Mouse (Mus musculus): ENCODE data around the gene Lcp1. TPM values are rescaled to one million over a fixed set of nuclear protein-coding genes. Genes with fewer than 3 reads are reported as not detected.
A peak's percentile ranks its signal among the peaks of the same experiment; 100 is the strongest.
"Not testable (repeated sequence)": the region's sequence is repeated elsewhere in the genome, so short reads cannot be mapped to it uniquely, and the experiment has no call there.

The Lcp1 gene
- 1,031 and 1,064 TPM in 2 replicates for total RNA-seq (2015)
- 669 and 719 TPM in 2 replicates for total RNA-seq (2017)

GRCm38 (mm10) chr14:75130501-75131318 lies at the start of gene Lcp1, which contains the start of gene Lrrc63:
TSS of gene Lcp1 (plus strand) at chr14:75131101.
TSS of gene Lrrc63 (minus strand) at chr14:75130881.
- peak; percentile 98 for ATAC-seq (ENCODE audit: poor library complexity, severe bottlenecking)

- ATAC-seq (ENCODE audit: poor library complexity, severe bottlenecking), result no peak
Measured at GRCm38 (mm10) chr14:75102956-75103355, 27.9 kb upstream of the Lcp1 start.

- ATAC-seq (ENCODE audit: poor library complexity, severe bottlenecking), result peak; percentile 96
Measured at GRCm38 (mm10) chr14:75121658-75122057, 9.2 kb upstream of the Lcp1 start.

GRCm38 (mm10) chr14:75131324-75131935 lies 529 bp downstream of the Lcp1 start:
- ATAC-seq (ENCODE audit: poor library complexity, severe bottlenecking), result peak; percentile 35

- peak; percentile 86 for ATAC-seq (ENCODE audit: poor library complexity, severe bottlenecking)
Measured at GRCm38 (mm10) chr14:75136119-75136966, 5.4 kb downstream of the Lcp1 start.

GRCm38 (mm10) chr14:75138503-75138902 lies 7.6 kb downstream of the Lcp1 start:
- ATAC-seq (ENCODE audit: poor library complexity, severe bottlenecking), result peak; percentile 34

GRCm38 (mm10) chr14:75139225-75139624 lies 8.3 kb downstream of the Lcp1 start:
- ATAC-seq (ENCODE audit: poor library complexity, severe bottlenecking), result no peak

GRCm38 (mm10) chr14:75147706-75148105 lies 16.8 kb downstream of the Lcp1 start:
- ATAC-seq (ENCODE audit: poor library complexity, severe bottlenecking), result not testable (repeated sequence)

GRCm38 (mm10) chr14:75148229-75148628 lies 17.3 kb downstream of the Lcp1 start:
- ATAC-seq (ENCODE audit: poor library complexity, severe bottlenecking), result peak; percentile 43; the same call in 1 of the 2 replicates

GRCm38 (mm10) chr14:75150653-75151052 lies 19.8 kb downstream of the Lcp1 start:
- ATAC-seq (ENCODE audit: poor library complexity, severe bottlenecking), result no peak

GRCm38 (mm10) chr14:75151146-75151545 lies 20.2 kb downstream of the Lcp1 start:
- peak; percentile 21; the same call in 1 of the 2 replicates for ATAC-seq (ENCODE audit: poor library complexity, severe bottlenecking)

GRCm38 (mm10) chr14:75154481-75154880 lies 23.6 kb downstream of the Lcp1 start:
- no peak for ATAC-seq (ENCODE audit: poor library complexity, severe bottlenecking)

GRCm38 (mm10) chr14:75159375-75159774 lies 28.5 kb downstream of the Lcp1 start:
- ATAC-seq (ENCODE audit: poor library complexity, severe bottlenecking), result no peak

GRCm38 (mm10) chr14:75163866-75164265 lies 33.0 kb downstream of the Lcp1 start:
- peak; percentile 84 for ATAC-seq (ENCODE audit: poor library complexity, severe bottlenecking)

GRCm38 (mm10) chr14:75164345-75164744 lies 33.4 kb downstream of the Lcp1 start:
- peak; percentile 35; the same call in 1 of the 2 replicates for ATAC-seq (ENCODE audit: poor library complexity, severe bottlenecking)

- no peak for ATAC-seq (ENCODE audit: poor library complexity, severe bottlenecking)
Measured at GRCm38 (mm10) chr14:75165574-75166131, 34.8 kb downstream of the Lcp1 start.

- ATAC-seq (ENCODE audit: poor library complexity, severe bottlenecking), result peak; percentile 81
Measured at GRCm38 (mm10) chr14:75168501-75168900, 37.6 kb downstream of the Lcp1 start.

- ATAC-seq (ENCODE audit: poor library complexity, severe bottlenecking), result no peak
Measured at GRCm38 (mm10) chr14:75170546-75170945, 39.6 kb downstream of the Lcp1 start.

GRCm38 (mm10) chr14:75174296-75174695 lies 43.4 kb downstream of the Lcp1 start:
- no peak for ATAC-seq (ENCODE audit: poor library complexity, severe bottlenecking)

- ATAC-seq (ENCODE audit: poor library complexity, severe bottlenecking), result peak; percentile 51
Measured at GRCm38 (mm10) chr14:75174731-75175555, 44.0 kb downstream of the Lcp1 start.
